Mouse (Mus musculus) lung, postnatal 0 days (tissue): ENCODE measurements around the gene Dtx1. TPM values are rescaled to one million over a fixed set of nuclear protein-coding genes. Genes with fewer than 3 reads are reported as not detected.
A peak's percentile ranks its signal among the peaks of the same experiment; 100 is the strongest.

ENCODE experiments used
- ATAC-seq: fragments of 200-750 bp; cut with Nextera tagmentation; 2 replicates; pipeline ENCODE4 v1.8.0; 2017; ENCODE audit warnings: moderate library complexity
- DNase-seq: peaks from one replicate; pipeline ENCODE4 v3.0.0-alpha.2; 2016; ENCODE audit warnings: low spot score
- H3K27ac ChIP-seq: fragments of 300-500 bp; sonication (generic); 2 replicates; pipeline ENCODE4 v1.5.1; 2014; ENCODE audit warnings: antibody characterized with exemption, mild to moderate bottlenecking, low read length, mixed read lengths
- H3K27me3 ChIP-seq: fragments of 300-500 bp; sonication (generic); replicated peaks from 2 replicates; pipeline ENCODE4 v1.6.1; 2014; ENCODE audit warnings: low read length, mixed read lengths; ENCODE audit not compliant: insufficient read depth
- H3K36me3 ChIP-seq: fragments of 300-500 bp; sonication (generic); 2 replicates; pipeline ENCODE4 v1.6.1; 2014; ENCODE audit warnings: low read length, mixed read lengths; ENCODE audit not compliant: insufficient read depth
- H3K4me1 ChIP-seq: fragments of 300-500 bp; sonication (generic); 2 replicates; pipeline ENCODE4 v1.6.1; 2014; ENCODE audit warnings: antibody characterized with exemption, low read depth, low read length, mixed read lengths; ENCODE audit not compliant: insufficient read depth
- H3K4me2 ChIP-seq: fragments of 300-500 bp; sonication (generic); replicated peaks from 2 replicates; pipeline ENCODE4 v1.6.1; 2014; ENCODE audit warnings: low read depth, mild to moderate bottlenecking, low read length, moderate library complexity, mixed read lengths
- H3K4me3 ChIP-seq: fragments of 300-500 bp; sonication (generic); 2 replicates; pipeline ENCODE4 v1.5.1; 2014; ENCODE audit warnings: low read depth, low read length
- H3K9ac ChIP-seq: fragments of 300-500 bp; sonication (generic); replicated peaks from 2 replicates; pipeline ENCODE4 v1.6.1; 2014; ENCODE audit warnings: low read depth, mild to moderate bottlenecking
- H3K9me3 ChIP-seq: fragments of 300-500 bp; sonication (generic); 2 replicates; pipeline ENCODE4 v1.6.1; 2016; ENCODE audit warnings: low read length, mixed read lengths
- CTCF ChIP-seq: IDR thresholded peaks from 2 replicates; pipeline ENCODE4 v1.5.1; 2016; ENCODE audit warnings: antibody characterized with exemption, mild to moderate bottlenecking
- EP300 ChIP-seq: IDR thresholded peaks from 2 replicates; pipeline ENCODE4 v1.6.1; 2016; ENCODE audit warnings: antibody characterized with exemption, mild to moderate bottlenecking, control low read depth
- WGBS: fragments of 180-500 bp; shearing (Covaris S2); extraction: QIAGEN DNeasy Blood & Tissue Kit; methylation state at CpG from one replicate; pipeline ENCODE4 v1.1.7; 2014; 5-methylcytosine and 5-hydroxymethylcytosine counted together
- polyA plus RNA-seq: library from polyadenylated mRNA; unstranded; fragments of >200 nt; fragmentation: Nextera tagmentation; extraction: Ambion mirVana; gene quantifications from 2 replicates; pipeline ENCODE4 v1.2.1, GENCODE M21; 2015

The Dtx1 gene
- polyA plus RNA-seq, 1 experiment from 2014 or later = 0.48 TPM

- H3K4me1 ChIP-seq = no peaks in the 10 kb centered on the region
- 3% methylated on average over 31 of the region's 40 CpGs for WGBS
- H3K27ac ChIP-seq = no peak overlapping the region
- no peak for TF ChIP-seq CTCF
- no peak for TF ChIP-seq EP300
- H3K27me3 ChIP-seq = peaks cover 30% of the 10 kb centered on the region
- H3K36me3 ChIP-seq = no peaks in the 10 kb centered on the region
- ATAC-seq = no peak; the same call in 1 of the 2 replicates
- H3K4me3 ChIP-seq = peak overlapping the region; percentile 8; the same call in 1 of the 2 replicates
- no peaks in the 10 kb centered on the region for H3K9me3 ChIP-seq
- H3K9ac ChIP-seq = no peak overlapping the region
- H3K4me2 ChIP-seq = peak overlapping the region; percentile 45
- DNase-seq = no peak
Measured at GRCm38 (mm10) chr5:120710161-120710825, 1.4 kb downstream of the Dtx1 start.

DNA sequence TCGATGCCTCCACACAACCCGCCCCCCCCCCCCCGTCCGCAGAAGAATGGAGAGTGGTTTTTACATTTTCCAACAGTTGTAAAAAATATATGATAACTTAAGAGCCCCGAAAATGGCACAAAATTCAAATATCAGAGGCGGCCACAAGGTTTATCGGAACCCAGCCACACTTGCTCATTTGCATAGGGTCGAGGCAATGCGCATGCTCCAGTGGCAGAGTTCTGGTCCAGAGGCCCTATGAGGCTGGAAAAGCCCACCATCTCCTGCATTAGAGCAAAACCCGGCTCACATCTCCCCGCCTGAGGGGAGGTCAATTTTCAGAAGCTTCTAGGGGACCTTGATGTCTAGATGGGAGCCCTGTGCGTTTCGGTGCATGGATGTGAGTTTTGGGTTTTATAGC is 4.8 kb downstream of the Dtx1 start:
- no peaks in the 10 kb centered on the region for H3K9me3 ChIP-seq
- no peak overlapping the region for H3K4me2 ChIP-seq
- H3K36me3 ChIP-seq = no peaks in the 10 kb centered on the region
- no peak for ATAC-seq
- WGBS = 44% methylated on average over 13 of the region's 13 CpGs
- H3K27ac ChIP-seq = no peak overlapping the region
- peaks cover 21% of the 10 kb centered on the region for H3K27me3 ChIP-seq
- no peak overlapping the region for H3K9ac ChIP-seq
- no peak for TF ChIP-seq EP300
- no peak for TF ChIP-seq CTCF
- no peak overlapping the region for H3K4me3 ChIP-seq
- no peak for DNase-seq
- H3K4me1 ChIP-seq = no peaks in the 10 kb centered on the region

DNA sequence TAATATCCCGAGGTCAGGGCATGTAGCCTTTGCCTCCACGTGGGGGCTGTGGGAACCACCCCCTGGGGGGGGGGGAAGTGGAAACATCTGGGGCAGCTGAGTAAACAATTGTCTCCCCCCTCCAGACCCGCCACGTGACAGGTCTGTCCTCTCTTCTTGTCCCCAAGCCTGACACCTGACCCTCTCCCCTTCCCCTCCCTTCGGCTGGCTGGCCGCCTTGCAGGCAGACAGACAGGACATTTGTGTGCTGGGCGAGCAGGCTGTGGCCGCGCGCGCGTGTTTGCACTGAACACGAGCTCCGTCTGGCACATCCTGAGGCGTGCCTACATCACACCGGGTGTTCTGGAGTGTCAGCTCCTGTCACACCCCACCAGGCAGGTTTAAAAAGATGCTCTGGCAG is 5.2 kb downstream of the Dtx1 start:
- 2% methylated on average over 13 of the region's 16 CpGs for WGBS
- ATAC-seq (no peak), DNase-seq (no peak)
- H3K27me3 ChIP-seq = peaks cover 17% of the 10 kb centered on the region
- no peaks in the 10 kb centered on the region for H3K4me1 ChIP-seq
- H3K9me3 ChIP-seq = no peaks in the 10 kb centered on the region
- H3K36me3 ChIP-seq = no peaks in the 10 kb centered on the region
- no peak overlapping the region for H3K27ac ChIP-seq
- no peak overlapping the region for H3K4me3 ChIP-seq
- no peak overlapping the region for H3K9ac ChIP-seq
- TF ChIP-seq EP300 = no peak
- TF ChIP-seq CTCF = no peak
- no peak overlapping the region for H3K4me2 ChIP-seq

- no peak overlapping the region for H3K27ac ChIP-seq
- H3K9me3 ChIP-seq = no peaks in the 10 kb centered on the region
- H3K9ac ChIP-seq = no peak overlapping the region
- TF ChIP-seq EP300 (no peak), CTCF (no peak)
- ATAC-seq (no peak), DNase-seq (no peak)
- no peak overlapping the region for H3K4me3 ChIP-seq
- no peaks in the 10 kb centered on the region for H3K36me3 ChIP-seq
- H3K4me1 ChIP-seq = no peaks in the 10 kb centered on the region
- H3K27me3 ChIP-seq = peaks cover 4% of the 10 kb centered on the region; the same call in 1 of the 2 replicates
- WGBS = 53% methylated on average over 6 of the region's 6 CpGs
- H3K4me2 ChIP-seq = no peak overlapping the region
Measured at GRCm38 (mm10) chr5:120704421-120704820, 7.3 kb downstream of the Dtx1 start.

- Histone ChIP-seq H3K36me3 (no peaks in the 10 kb centered on the region), H3K4me3 (no peak overlapping the region), H3K9ac (no peak overlapping the region), H3K27me3 (peaks cover 4% of the 10 kb centered on the region; the same call in 1 of the 2 replicates), H3K4me1 (no peaks in the 10 kb centered on the region), H3K27ac (no peak overlapping the region), H3K4me2 (no peak overlapping the region), H3K9me3 (no peaks in the 10 kb centered on the region)
- TF ChIP-seq CTCF (no peak), EP300 (no peak)
- ATAC-seq (no peak), DNase-seq (no peak)
- 69% methylated on average over 3 of the region's 3 CpGs for WGBS
Measured at GRCm38 (mm10) chr5:120703660-120704059, 8.1 kb downstream of the Dtx1 start.

GRCm38 (mm10) chr5:120702969-120703368 is 8.8 kb downstream of the Dtx1 start:
- Histone ChIP-seq H3K36me3 (no peaks in the 10 kb centered on the region), H3K27me3 (peaks cover 4% of the 10 kb centered on the region; the same call in 1 of the 2 replicates), H3K9ac (no peak overlapping the region), H3K4me3 (no peak overlapping the region), H3K4me1 (no peaks in the 10 kb centered on the region), H3K27ac (no peak overlapping the region), H3K4me2 (no peak overlapping the region), H3K9me3 (no peaks in the 10 kb centered on the region)
- TF ChIP-seq CTCF = no peak
- TF ChIP-seq EP300 = no peak
- DNase-seq = no peak
- no peak for ATAC-seq
- 74% methylated on average over 2 of the region's 2 CpGs for WGBS

DNA sequence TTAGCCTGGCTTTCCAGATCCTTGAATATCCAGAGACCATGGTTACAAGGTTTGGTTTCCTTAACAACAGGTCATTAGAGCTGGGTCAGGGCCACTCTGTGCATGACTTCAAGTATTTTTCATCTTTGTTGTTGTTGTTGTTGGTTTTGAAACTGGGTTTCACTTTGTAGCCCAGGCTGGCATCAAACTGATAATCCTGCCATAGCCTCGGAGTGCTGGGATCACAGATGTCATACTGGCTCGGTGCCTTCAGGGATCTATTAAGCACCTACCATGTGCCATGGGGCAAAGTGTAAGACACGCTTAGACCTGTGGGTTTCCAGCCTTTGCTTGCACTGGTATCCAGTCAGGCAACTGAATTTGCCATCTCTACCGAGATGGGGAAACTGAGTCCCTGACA is 9.3 kb downstream of the Dtx1 start:
- Histone ChIP-seq H3K27ac (no peak overlapping the region), H3K9me3 (no peaks in the 10 kb centered on the region), H3K9ac (no peak overlapping the region), H3K4me1 (no peaks in the 10 kb centered on the region), H3K4me2 (no peak overlapping the region), H3K27me3 (peaks cover 4% of the 10 kb centered on the region; the same call in 1 of the 2 replicates), H3K36me3 (no peaks in the 10 kb centered on the region), H3K4me3 (no peak overlapping the region)
- no peak for TF ChIP-seq EP300
- no peak for TF ChIP-seq CTCF
- DNase-seq (no peak), ATAC-seq (no peak)
- WGBS = 78% methylated on average over 4 of the region's 4 CpGs
